Mouse (Mus musculus): ENCODE measurements around the gene Sema3g. TPM values are rescaled to one million over a fixed set of nuclear protein-coding genes. Genes with fewer than 3 reads are reported as not detected.

Gene Sema3g
- total and polyA plus RNA-seq, 3 experiments = 0.04 to 0.25 TPM; not detected in 1

DNA sequence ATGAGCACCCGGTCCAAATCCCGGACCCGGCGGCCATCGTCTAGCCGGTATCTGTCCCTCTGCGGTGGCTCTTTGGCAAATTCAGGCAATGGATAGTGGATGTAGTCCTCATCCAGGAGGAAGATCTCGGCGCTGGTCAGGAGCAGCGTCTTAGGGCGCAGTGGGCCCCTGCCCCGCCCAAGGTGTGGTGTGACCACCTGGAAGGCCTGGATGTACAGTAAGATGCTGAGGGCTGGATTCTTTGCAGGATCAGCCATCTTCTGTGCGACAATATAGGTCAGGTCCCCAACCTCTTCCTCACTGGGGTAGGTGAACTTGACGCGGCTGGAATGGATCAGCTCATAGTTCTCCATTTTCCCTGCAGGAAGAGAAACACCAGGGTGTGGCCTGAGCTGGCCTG, 45.8 kb upstream of the Sema3g start:
- Histone ChIP-seq H3K9me3 (replicated peaks; ENCODE audit: insufficient read depth, low read length) (no peaks in the 10 kb centered on the region), H3K27me3 (ENCODE audit: control insufficient read depth in 1 of 2, insufficient read depth in 2 of 2, low read length in 2 of 2) (no peaks in the 10 kb centered on the region), H3K27ac (ENCODE audit: control insufficient read depth, low read depth, low read length) (no peak overlapping the region), H3K4me1 (ENCODE audit: control insufficient read depth in 1 of 2, insufficient read depth in 2 of 2, low read length in 2 of 2) (peaks cover 0 to 13% of the 10 kb centered on the region in 2 experiments; a peak in 2 of 4 replicates), H3K36me3 (ENCODE audit: control insufficient read depth in 1 of 2, insufficient read depth in 2 of 2, low read length in 2 of 2) (peaks cover 2 to 8% of the 10 kb centered on the region in 2 experiments; a peak in 3 of 4 replicates), H3K9ac (ENCODE audit: control insufficient read depth, low read depth, low read length, poor library complexity, severe bottlenecking) (no peak overlapping the region), H3K79me2 (ENCODE audit: control insufficient read depth, insufficient read depth, low read length, poor library complexity) (no peaks in the 10 kb centered on the region), H3K4me3 (ENCODE audit: control insufficient read depth in 1 of 2, insufficient read depth in 1 of 2, low read depth in 2 of 2, low read length in 2 of 2) (no peak overlapping the region)
- DNase-seq (ENCODE audit: low read depth, low spot score) = no peak
- TF ChIP-seq KAT2A (conservative IDR thresholded peaks at IDR 0.05; ENCODE audit: low read depth, low read length) (no peak), ZMIZ1 (IDR thresholded peaks at IDR 0.05; ENCODE audit: low read depth, low read length) (no peak), ZNF384 (IDR thresholded peaks at IDR 0.05; ENCODE audit: low read depth, low read length) (no peak), NELFE (IDR thresholded peaks at IDR 0.05; ENCODE audit: low read depth, low read length) (no peak), CHD2 (IDR thresholded peaks at IDR 0.05; ENCODE audit: low read length) (no peak), UBTF (IDR thresholded peaks at IDR 0.05; ENCODE audit: borderline replicate concordance, insufficient read depth, low read depth, low read length) (no peak), SIN3A (IDR thresholded peaks at IDR 0.05; ENCODE audit: low read length) (no peak), EP300 (IDR thresholded peaks at IDR 0.05; ENCODE audit: low read depth in 1 of 2, low read length in 2 of 2) (no peak), TCF12 (IDR thresholded peaks at IDR 0.05; ENCODE audit: low read depth, low read length) (no peak)

DNA sequence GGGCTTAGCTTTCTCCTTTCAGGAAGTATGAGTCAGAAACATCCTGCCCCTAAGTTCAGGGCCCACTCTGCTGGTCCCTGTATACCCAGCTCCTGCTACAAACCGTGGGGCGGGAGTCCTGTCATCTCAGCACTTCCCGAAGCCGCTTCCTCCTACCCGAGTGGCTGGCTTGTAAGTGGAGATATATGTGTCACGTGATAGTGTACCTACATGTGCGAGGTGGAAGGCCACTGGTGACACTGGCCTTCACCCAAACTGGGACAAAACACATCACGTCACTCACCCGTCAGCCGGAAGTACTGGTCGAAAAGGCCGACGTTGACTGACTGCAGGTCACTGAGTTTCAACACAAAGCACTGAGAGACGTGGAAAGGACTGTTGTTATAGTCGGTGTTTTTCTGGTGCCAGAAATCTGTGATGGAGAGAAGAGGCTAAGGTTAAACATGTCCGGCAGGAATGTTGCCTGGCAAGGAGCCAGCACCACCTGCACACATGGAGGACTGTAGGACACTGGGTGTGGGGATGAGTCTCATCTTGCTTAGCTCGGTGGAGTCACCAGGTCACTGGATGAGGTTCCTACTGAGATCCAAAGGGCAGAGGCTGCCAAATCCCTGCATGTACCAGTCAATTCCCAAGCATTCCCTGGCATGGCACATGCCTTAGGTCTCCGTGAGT, 44.7 kb upstream of the Sema3g start:
- H3K4me3 ChIP-seq (ENCODE audit: control insufficient read depth in 1 of 2, insufficient read depth in 1 of 2, low read depth in 2 of 2, low read length in 2 of 2) = no peak overlapping the region

DNA sequence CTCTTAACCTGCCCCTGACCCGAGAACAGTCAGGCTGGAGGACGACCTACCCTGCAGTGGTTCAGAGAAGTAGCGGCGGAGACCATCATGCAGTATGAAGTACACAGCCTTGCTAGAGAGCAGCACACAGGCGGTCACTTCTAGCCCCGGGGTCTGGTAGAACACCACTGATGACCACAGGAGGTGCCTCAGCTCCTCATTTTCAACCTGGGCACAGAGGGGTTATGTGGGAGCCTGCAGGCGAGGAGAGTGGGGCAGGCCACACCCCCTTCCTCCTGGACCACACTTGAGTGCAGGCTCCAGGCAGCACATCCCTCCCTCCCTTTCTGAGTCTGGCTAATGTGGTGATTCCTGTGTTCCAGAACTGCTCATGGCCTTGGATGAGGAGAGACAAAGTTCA, 44.1 kb upstream of the Sema3g start:
- TF ChIP-seq POLR2A (IDR thresholded peaks at IDR 0.05; ENCODE audit: control insufficient read depth in 1 of 2, insufficient read depth in 1 of 2, low read depth in 1 of 2, low read length in 2 of 2, poor library complexity in 1 of 2) = no peak
- no peak for TF ChIP-seq ZNF384 (IDR thresholded peaks at IDR 0.05; ENCODE audit: low read depth, low read length)
- TF ChIP-seq E2F4 (IDR thresholded peaks at IDR 0.05; ENCODE audit: borderline replicate concordance, low read depth, low read length) = no peak
- no peak for TF ChIP-seq ETS1 (IDR thresholded peaks at IDR 0.05; ENCODE audit: low read depth, low read length)
- TF ChIP-seq USF2 (IDR thresholded peaks at IDR 0.05; ENCODE audit: borderline replicate concordance in 1 of 2, insufficient read depth in 1 of 2, low read depth in 1 of 2, low read length in 2 of 2) = no peak
- no peak for TF ChIP-seq UBTF (IDR thresholded peaks at IDR 0.05; ENCODE audit: borderline replicate concordance, insufficient read depth, low read depth, low read length)
- TF ChIP-seq RCOR1 (IDR thresholded peaks at IDR 0.05; ENCODE audit: low read depth, low read length) = no peak
- no peak for TF ChIP-seq NELFE (IDR thresholded peaks at IDR 0.05; ENCODE audit: low read depth, low read length)
- TF ChIP-seq CHD1 (IDR thresholded peaks at IDR 0.05; ENCODE audit: low read depth, low read length) = no peak
- no peak for TF ChIP-seq ELF1 (IDR thresholded peaks at IDR 0.05; ENCODE audit: low read depth, low read length)
- no peak for TF ChIP-seq TBP (IDR thresholded peaks at IDR 0.05; ENCODE audit: low read depth, low read length)
- TF ChIP-seq MYB (IDR thresholded peaks at IDR 0.05; ENCODE audit: low read depth, low read length) = no peak
- TF ChIP-seq POLR2AphosphoS2 (IDR thresholded peaks at IDR 0.05; ENCODE audit: low read length) = no peak
- TF ChIP-seq RAD21 (IDR thresholded peaks at IDR 0.05; ENCODE audit: low read depth, low read length) = no peak
- TF ChIP-seq USF1 (IDR thresholded peaks at IDR 0.05; ENCODE audit: low read depth, low read length) = no peak
- H3K36me3 ChIP-seq (ENCODE audit: control insufficient read depth in 1 of 2, insufficient read depth in 2 of 2, low read length in 2 of 2) = peaks cover 2 to 8% of the 10 kb centered on the region in 2 experiments; a peak in 3 of 4 replicates
- no peak for DNase-seq (ENCODE audit: low read depth, low spot score)
- H3K9ac ChIP-seq (ENCODE audit: control insufficient read depth, low read depth, low read length, poor library complexity, severe bottlenecking) = no peak overlapping the region
- H3K27me3 ChIP-seq (ENCODE audit: control insufficient read depth in 1 of 2, insufficient read depth in 2 of 2, low read length in 2 of 2) = no peaks in the 10 kb centered on the region
- no peaks in the 10 kb centered on the region for H3K79me2 ChIP-seq (ENCODE audit: control insufficient read depth, insufficient read depth, low read length, poor library complexity)
- H3K4me1 ChIP-seq (ENCODE audit: control insufficient read depth in 1 of 2, insufficient read depth in 2 of 2, low read length in 2 of 2) = peaks cover 0 to 11% of the 10 kb centered on the region in 2 experiments; a peak in 2 of 4 replicates
- H3K4me3 ChIP-seq (ENCODE audit: control insufficient read depth in 1 of 2, insufficient read depth in 1 of 2, low read depth in 2 of 2, low read length in 2 of 2) = no peak overlapping the region
- no peaks in the 10 kb centered on the region for H3K9me3 ChIP-seq (replicated peaks; ENCODE audit: insufficient read depth, low read length)
- H3K27ac ChIP-seq (ENCODE audit: control insufficient read depth, low read depth, low read length) = no peak overlapping the region

More for the DNA sequence above, 44.7 kb upstream of the Sema3g start:
- H3K27me3 ChIP-seq (ENCODE audit: control insufficient read depth in 1 of 2, insufficient read depth in 2 of 2, low read length in 2 of 2) = no peaks in the 10 kb centered on the region
- H3K36me3 ChIP-seq (ENCODE audit: control insufficient read depth in 1 of 2, insufficient read depth in 2 of 2, low read length in 2 of 2) = peaks cover 2 to 8% of the 10 kb centered on the region in 2 experiments; a peak in 3 of 4 replicates
- no peak for DNase-seq (ENCODE audit: low read depth, low spot score)
- peaks cover 0 to 11% of the 10 kb centered on the region in 2 experiments; a peak in 2 of 4 replicates for H3K4me1 ChIP-seq (ENCODE audit: control insufficient read depth in 1 of 2, insufficient read depth in 2 of 2, low read length in 2 of 2)
- H3K27ac ChIP-seq (ENCODE audit: control insufficient read depth, low read depth, low read length) = no peak overlapping the region
- no peak overlapping the region for H3K9ac ChIP-seq (ENCODE audit: control insufficient read depth, low read depth, low read length, poor library complexity, severe bottlenecking)
- TF ChIP-seq CHD1 (IDR thresholded peaks at IDR 0.05; ENCODE audit: low read depth, low read length) (no peak), POLR2AphosphoS5 (IDR thresholded peaks at IDR 0.05; ENCODE audit: borderline replicate concordance, low read depth, low read length) (no peak), ZNF384 (IDR thresholded peaks at IDR 0.05; ENCODE audit: low read depth, low read length) (no peak), ZKSCAN1 (IDR thresholded peaks at IDR 0.05; ENCODE audit: low read depth, low read length) (no peak), JUND (IDR thresholded peaks at IDR 0.05; ENCODE audit: low read depth, low read length) (no peak), UBTF (IDR thresholded peaks at IDR 0.05; ENCODE audit: borderline replicate concordance, insufficient read depth, low read depth, low read length) (no peak), GABPA (IDR thresholded peaks at IDR 0.05; ENCODE audit: low read depth, low read length) (no peak), USF1 (IDR thresholded peaks at IDR 0.05; ENCODE audit: low read depth, low read length) (no peak)
- no peaks in the 10 kb centered on the region for H3K79me2 ChIP-seq (ENCODE audit: control insufficient read depth, insufficient read depth, low read length, poor library complexity)
- H3K9me3 ChIP-seq (replicated peaks; ENCODE audit: insufficient read depth, low read length) = no peaks in the 10 kb centered on the region
